7 mouse cellular contexts compared by ENCODE assay signal in genomic region chr10:13060021-13060668, GRCm38 (mm10). TPM values are rescaled to one million over a fixed set of nuclear protein-coding genes. Genes with fewer than 3 reads are reported as not detected.
A peak's percentile ranks its signal among the peaks of the same experiment; 100 is the strongest.
DNase-seq lines count a peak whose midpoint lies in the region; ATAC-seq and TF ChIP-seq lines count a peak whose summit lies in the region.

TSS of gene Plagl1 (plus strand) at chr10:13060504.

- no peak for TF ChIP-seq CTCF in liver, postnatal 0 days (IDR thresholded peaks at IDR 0.05; ENCODE audit: low read depth)

- no peak for ATAC-seq in lung, embryonic 16.5 days (ENCODE audit: low read depth)
- ATAC-seq in forebrain, embryonic 11.5 days (replicated peaks; ENCODE audit: low FRiP score) = no peak
- no peak for ATAC-seq in intestine, embryonic 15.5 days
- no peak for ATAC-seq in liver, postnatal 0 days

- no peaks in the 10 kb centered on the region for H3K36me3 ChIP-seq in lung, embryonic 16.5 days (ENCODE audit: control insufficient read depth, insufficient read depth, low read length)
- H3K36me3 ChIP-seq in forebrain, embryonic 11.5 days (ENCODE audit: control insufficient read depth, insufficient read depth, low read length) = no peaks in the 10 kb centered on the region
- no peaks in the 10 kb centered on the region for H3K36me3 ChIP-seq in intestine, embryonic 15.5 days
- H3K36me3 ChIP-seq in liver, postnatal 0 days (replicated peaks; ENCODE audit: insufficient read depth, low read length) = no peaks in the 10 kb centered on the region

- H3K9me3 ChIP-seq in lung, embryonic 16.5 days (ENCODE audit: control insufficient read depth, low read length) = no peaks in the 10 kb centered on the region
- H3K9me3 ChIP-seq in forebrain, embryonic 11.5 days (ENCODE audit: control insufficient read depth, low read length) = no peaks in the 10 kb centered on the region
- H3K9me3 ChIP-seq in intestine, embryonic 15.5 days = no peaks in the 10 kb centered on the region
- H3K9me3 ChIP-seq in liver, postnatal 0 days (ENCODE audit: low read length) = no peaks in the 10 kb centered on the region

- no peak within 1 kb of the TSS for H3K27ac ChIP-seq in lung, embryonic 16.5 days (ENCODE audit: low read length)
- H3K27ac ChIP-seq in forebrain, embryonic 11.5 days (ENCODE audit: low read depth, low read length) = no peak within 1 kb of the TSS
- H3K27ac ChIP-seq in intestine, embryonic 15.5 days = no peak within 1 kb of the TSS
- no peak within 1 kb of the TSS for H3K27ac ChIP-seq in liver, postnatal 0 days (ENCODE audit: low read depth)

- no peak for DNase-seq in lung, postnatal 10 days
- no peak for DNase-seq in forebrain, embryonic 11.5 days (ENCODE audit: low spot score)
- DNase-seq in liver, postnatal 0 days = no peak
- DNase-seq in cerebellum, adult 9-10 months = no peak
- no peak for DNase-seq in urinary bladder, postnatal 4 days (ENCODE audit: low spot score in 2 of 2)

- WGBS in lung, embryonic 16.5 days = 54% methylated on average over 11 of the region's 11 CpGs
- WGBS in forebrain, embryonic 11.5 days = 58% methylated on average over 11 of the region's 11 CpGs
- WGBS in intestine, embryonic 15.5 days = 63% methylated on average over 11 of the region's 11 CpGs
- 68% methylated on average over 11 of the region's 11 CpGs for WGBS in liver, postnatal 0 days (ENCODE audit: insufficient replicate concordance)

- H3K27me3 ChIP-seq in lung, embryonic 16.5 days (ENCODE audit: control insufficient read depth, insufficient read depth, low read depth, low read length) = peaks cover 14% of the 10 kb centered on the region
- peaks cover 18% of the 10 kb centered on the region for H3K27me3 ChIP-seq in forebrain, embryonic 11.5 days (ENCODE audit: control insufficient read depth, insufficient read depth, low read length)
- peaks cover 11% of the 10 kb centered on the region for H3K27me3 ChIP-seq in intestine, embryonic 15.5 days (replicated peaks)
- H3K27me3 ChIP-seq in liver, postnatal 0 days (ENCODE audit: insufficient read depth, low read length) = peaks cover 12% of the 10 kb centered on the region; the same call in 1 of the 2 replicates

- peak within 1 kb of the TSS; percentile 36 for H3K4me3 ChIP-seq in lung, embryonic 16.5 days (ENCODE audit: low read length)
- peak within 1 kb of the TSS; percentile 29 for H3K4me3 ChIP-seq in forebrain, embryonic 11.5 days (ENCODE audit: low read depth, low read length)
- peak within 1 kb of the TSS; percentile 36 for H3K4me3 ChIP-seq in intestine, embryonic 15.5 days (replicated peaks)
- H3K4me3 ChIP-seq in liver, postnatal 0 days (ENCODE audit: low read depth, low read length) = no peak within 1 kb of the TSS

- no peak for TF ChIP-seq EP300 in liver, postnatal 0 days (IDR thresholded peaks at IDR 0.05; ENCODE audit: low read depth)

- peak within 1 kb of the TSS; percentile 63 for H3K4me2 ChIP-seq in lung, embryonic 16.5 days (ENCODE audit: low read depth, low read length)
- peak within 1 kb of the TSS; percentile 66 for H3K4me2 ChIP-seq in forebrain, embryonic 11.5 days (ENCODE audit: low read depth, low read length, severe bottlenecking)
- H3K4me2 ChIP-seq in intestine, embryonic 15.5 days (replicated peaks) = peak within 1 kb of the TSS; percentile 79
- H3K4me2 ChIP-seq in liver, postnatal 0 days (ENCODE audit: low read depth, low read length) = peak within 1 kb of the TSS; percentile 55

- H3K4me1 ChIP-seq in lung, embryonic 16.5 days (replicated peaks; ENCODE audit: control insufficient read depth, insufficient read depth, low read length) = peaks cover 6% of the 10 kb centered on the region
- H3K4me1 ChIP-seq in forebrain, embryonic 11.5 days (replicated peaks; ENCODE audit: control insufficient read depth, insufficient read depth, low read length) = peaks cover 10% of the 10 kb centered on the region
- peaks cover 7% of the 10 kb centered on the region for H3K4me1 ChIP-seq in intestine, embryonic 15.5 days (replicated peaks)
- H3K4me1 ChIP-seq in liver, postnatal 0 days (ENCODE audit: insufficient read depth) = peaks cover 3% of the 10 kb centered on the region; the same call in 1 of the 2 replicates

- peak within 1 kb of the TSS; percentile 8 for H3K9ac ChIP-seq in lung, embryonic 16.5 days (ENCODE audit: low read length)
- H3K9ac ChIP-seq in forebrain, embryonic 11.5 days (ENCODE audit: low read length) = peak within 1 kb of the TSS; percentile 39
- H3K9ac ChIP-seq in intestine, embryonic 15.5 days = peak within 1 kb of the TSS; percentile 21; the same call in 1 of the 2 replicates
- H3K9ac ChIP-seq in liver, postnatal 0 days (replicated peaks) = no peak within 1 kb of the TSS

RNA-seq across cellular contexts. Expression of gene Plagl1, which starts in this region (rescaled TPM):
- 142 and 145 TPM in 2 replicates for polyA plus RNA-seq in lung, embryonic 16.5 days (2015; fragmentation: Nextera tagmentation; extraction: Ambion mirVana)
- polyA plus RNA-seq in forebrain, embryonic 11.5 days (2014; fragmentation: Nextera tagmentation; extraction: Ambion mirVana) = 153 and 159 TPM in 2 replicates
- polyA plus RNA-seq in intestine, embryonic 15.5 days (2015; fragmentation: Nextera tagmentation; extraction: Ambion mirVana) = 138 and 157 TPM in 2 replicates
- polyA plus RNA-seq in liver, postnatal 0 days (2015; fragmentation: Nextera tagmentation; extraction: Ambion mirVana) = 11.3 and 12.6 TPM in 2 replicates

Comparison
In these comparisons a context has a peak if more than half of its experiments do, and no peak if none do; other contexts are left out.
1. RNA of gene Plagl1 (polyA plus RNA-seq): 138 to 157 TPM in intestine, embryonic 15.5 days, 153 to 159 TPM in forebrain, embryonic 11.5 days and 142 to 145 TPM in lung, embryonic 16.5 days; 11.3 to 12.6 TPM in liver, postnatal 0 days; every median in the first group is over 10 times any median in the second.
2. Peak in every context shown above with its lines, with median percentiles within 50 percentile points of each other: H3K4me2 ChIP-seq.